Mouse (Mus musculus) spleen, postnatal 10 days (tissue): Measurements from ENCODE around the gene Gm17662.

Experiments
- DNase-seq, 2 experiments: peaks; one replicate each; pipeline ENCODE4 v3.0.0; 2021 to 2022; ENCODE audit warnings: low spot score in 2 of 2

The Gm17662 gene

DNA sequence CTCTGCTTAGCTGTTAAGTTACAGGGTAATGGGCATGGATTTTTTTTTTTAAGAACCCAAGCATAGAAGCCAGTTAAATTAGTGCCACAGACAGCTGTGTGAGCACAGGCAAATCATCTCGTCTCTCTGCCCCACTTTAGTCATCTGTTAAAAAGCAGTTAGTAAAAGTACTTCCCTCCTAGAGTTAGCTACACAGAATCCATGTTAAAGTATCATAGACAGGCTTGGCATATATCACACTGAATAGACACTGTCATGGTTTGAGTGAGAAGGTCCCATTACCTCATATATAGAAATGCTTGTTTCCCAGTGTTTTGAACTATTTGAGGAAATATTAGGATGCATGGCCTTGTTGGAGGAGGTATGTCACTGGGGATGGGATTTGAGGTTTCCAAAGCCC is at the start of gene Gm17662:
Gm17662 (plus strand) TSS at position 301 of the 400 bp plus-strand sequence.
- DNase-seq = no peak

DNA sequence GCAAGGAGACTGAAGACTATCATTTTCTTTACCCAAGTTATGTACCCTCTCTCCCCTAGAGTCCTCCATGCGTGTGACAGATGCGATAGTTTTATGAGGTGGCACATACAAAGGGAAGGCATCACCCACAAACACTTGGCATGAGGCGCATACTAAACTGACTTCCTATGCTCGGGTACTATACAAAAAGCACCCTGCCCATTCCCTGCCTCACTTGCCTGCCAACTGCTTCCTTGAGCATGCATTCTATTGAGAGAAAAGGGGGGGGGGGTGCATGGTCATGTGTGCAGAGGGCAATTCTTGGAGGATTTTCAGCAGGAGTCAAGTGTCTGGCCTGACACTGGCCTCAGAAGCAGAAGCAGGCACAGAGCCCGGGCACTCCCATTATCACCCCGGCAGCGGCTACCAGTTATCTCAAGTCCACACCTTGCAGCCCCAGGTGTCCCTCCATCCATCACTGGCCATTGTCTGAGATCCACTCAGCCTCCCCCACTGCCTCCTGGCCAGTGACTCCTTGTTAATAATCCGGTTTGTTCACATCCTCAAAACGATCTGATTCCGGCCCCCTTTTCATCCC is 46.3 kb upstream of the Gm17662 start:
- DNase-seq = no peak

DNA sequence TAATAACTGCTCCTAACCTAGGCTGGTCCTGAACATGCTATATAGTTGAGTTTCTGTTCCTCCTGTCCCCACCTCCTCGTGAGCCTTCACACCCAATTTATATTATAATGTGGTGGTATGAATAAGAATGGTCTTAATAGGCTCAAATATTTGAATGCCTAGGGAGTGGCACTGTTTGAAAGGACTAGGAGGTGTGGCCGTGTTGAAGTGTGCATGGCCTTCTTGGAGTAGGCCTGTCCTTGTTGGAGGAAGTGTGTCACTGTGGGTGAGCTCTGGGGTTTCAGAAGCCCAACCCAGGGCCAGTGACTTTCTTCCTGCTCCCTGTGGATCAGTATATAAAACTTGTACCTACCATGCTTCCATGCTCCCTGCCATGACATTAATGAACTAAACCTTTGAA is 43.5 kb upstream of the Gm17662 start:
- DNase-seq = no peak

DNA sequence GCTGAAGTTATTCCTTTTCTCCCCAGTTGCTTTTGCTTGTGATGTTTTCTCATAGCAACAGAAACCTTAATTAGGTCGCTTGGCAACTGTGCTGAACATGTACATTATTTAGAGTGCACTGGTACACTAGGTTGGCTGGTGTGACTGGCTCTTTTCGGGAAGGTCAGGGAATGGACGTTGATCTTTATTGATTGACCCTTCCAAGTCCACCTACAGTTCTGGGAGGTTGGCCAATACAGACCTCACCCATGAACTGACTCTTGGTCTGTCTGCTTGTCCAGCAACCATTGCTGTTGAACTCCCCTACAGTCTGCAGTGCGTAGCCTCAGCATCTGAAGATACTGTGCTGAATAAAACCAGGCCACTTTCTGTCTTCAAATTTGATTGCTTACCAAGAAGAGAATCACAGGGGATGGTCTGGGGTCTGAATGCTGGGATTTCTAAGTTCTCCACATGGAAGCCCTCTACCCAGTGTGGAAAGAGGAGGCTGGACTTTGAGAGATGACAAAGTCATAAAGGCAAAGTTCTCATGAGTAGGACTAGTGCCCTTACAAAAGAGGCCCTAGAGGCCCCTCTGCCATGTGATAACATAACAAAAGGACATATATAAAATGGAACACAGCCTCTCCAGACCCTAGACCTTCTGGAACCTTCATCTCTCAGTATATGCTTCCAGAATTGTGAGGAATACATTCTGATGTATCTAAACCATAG is 40.5 kb upstream of the Gm17662 start:
- no peak for DNase-seq

DNA sequence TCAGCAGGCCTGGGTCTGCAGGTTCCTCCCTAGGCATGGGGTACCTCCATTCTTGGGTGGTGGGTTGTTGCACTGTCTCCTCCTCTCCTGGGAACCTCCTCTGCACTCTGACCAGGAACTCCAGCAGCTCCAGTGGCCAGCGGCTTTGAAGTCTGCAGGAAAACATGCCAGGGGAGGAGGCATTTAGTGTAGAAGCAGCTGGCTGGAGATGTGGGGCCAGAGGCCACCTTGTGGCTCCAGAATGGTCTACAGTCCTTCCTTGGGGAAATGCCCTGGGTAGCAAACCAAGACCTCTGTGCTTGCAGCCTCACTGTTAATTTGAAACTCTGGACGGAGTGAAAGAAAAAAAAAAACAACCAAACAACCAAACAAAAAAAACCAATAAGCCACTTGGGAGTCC is 39.6 kb upstream of the Gm17662 start:
- DNase-seq = no peak

DNA sequence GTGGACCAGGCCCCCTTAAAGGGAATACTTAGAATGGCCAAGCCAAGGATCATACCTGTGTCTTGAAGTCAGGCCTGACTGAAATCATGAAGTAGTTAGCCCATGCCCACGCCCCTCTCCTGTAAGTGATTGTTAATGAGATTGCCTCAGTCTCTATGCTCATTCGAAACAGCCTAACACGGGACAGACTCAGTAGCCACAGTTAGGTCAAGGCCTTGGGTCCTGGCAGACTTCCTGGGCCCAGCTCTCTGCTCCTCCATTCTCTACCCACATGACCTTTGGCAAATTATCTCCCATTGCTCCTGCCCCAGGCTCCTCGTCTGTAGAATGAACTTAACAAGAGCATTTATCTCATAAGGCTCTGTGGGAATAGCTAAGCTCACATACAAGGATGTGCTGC is 38.1 kb upstream of the Gm17662 start:
- DNase-seq = no peak

DNA sequence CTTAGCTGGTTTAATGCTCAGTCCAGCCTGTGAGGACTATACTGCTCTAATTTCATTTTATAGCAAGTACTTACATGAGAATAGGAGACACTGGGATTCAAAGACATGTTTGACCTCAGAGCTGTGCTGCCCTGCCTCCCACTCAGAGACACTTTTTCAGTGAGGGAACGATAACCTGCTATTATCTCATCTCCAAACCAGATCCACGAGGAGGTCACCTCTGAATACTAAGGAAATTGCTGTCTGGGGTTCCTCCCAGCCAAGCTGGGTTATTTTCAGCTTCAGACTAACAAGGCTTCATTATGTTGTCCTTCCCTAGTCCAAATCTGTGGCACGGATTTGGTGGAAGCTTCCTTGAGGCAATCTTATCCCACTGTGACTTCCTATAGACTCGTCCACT is 37.2 kb upstream of the Gm17662 start:
- no peak for DNase-seq

DNA sequence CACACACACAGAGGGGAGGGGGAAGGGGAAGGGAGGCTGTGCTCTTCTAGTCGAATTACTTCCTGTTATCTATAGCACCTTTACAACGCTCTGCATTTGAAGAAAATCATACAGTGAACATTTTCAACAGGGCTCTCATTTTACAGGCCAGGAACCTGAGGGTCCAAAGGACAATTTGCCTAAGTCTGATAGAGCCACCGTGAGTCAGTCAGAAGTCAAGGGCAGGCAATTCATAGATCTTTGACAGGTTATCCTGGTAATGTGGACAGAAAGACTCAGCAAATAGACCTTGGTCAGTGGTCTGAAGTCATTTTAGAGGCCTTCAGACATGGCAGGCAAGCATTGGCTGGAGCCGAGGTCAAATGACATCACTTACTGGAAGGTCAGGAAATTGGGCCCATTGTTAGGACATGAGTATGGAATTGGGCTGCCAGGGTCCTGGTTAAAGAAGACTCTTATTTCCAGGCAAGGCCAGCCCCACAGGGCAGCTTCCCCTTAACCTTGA is 33.5 kb upstream of the Gm17662 start:
- no peak for DNase-seq

DNA sequence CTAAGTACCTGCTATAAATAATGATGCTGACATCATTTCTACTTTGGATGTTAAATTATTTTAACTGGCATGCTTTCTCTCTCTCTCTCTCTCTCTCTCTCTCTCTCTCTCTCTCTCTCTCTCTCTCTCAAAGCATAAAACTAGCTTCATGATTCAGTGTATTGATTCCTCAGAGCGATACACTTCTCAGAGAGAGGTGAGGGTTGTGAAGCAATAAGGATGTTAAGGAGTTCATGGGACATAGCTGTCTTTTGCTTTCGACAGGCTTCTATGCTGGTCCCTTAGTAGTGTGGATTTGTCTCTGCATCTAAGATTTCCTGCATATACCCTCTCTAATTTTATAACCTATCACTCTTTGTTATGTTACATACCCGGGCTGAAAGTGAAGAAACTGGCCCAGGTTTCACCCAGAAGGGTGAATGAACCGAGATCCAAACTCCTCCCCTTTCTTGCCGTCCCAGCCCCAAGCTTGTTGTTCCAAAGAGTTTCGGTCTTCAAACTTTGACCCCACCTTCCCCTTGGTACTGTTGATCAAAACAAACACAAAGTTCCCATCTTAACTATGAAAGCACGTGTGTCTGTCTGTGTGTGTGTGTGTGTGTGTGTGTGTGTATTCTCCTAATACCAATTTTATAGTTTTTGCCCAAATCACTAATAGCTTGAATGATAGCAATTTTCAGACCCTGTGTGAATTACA is 32.6 kb upstream of the Gm17662 start:
- DNase-seq = no peak

DNA sequence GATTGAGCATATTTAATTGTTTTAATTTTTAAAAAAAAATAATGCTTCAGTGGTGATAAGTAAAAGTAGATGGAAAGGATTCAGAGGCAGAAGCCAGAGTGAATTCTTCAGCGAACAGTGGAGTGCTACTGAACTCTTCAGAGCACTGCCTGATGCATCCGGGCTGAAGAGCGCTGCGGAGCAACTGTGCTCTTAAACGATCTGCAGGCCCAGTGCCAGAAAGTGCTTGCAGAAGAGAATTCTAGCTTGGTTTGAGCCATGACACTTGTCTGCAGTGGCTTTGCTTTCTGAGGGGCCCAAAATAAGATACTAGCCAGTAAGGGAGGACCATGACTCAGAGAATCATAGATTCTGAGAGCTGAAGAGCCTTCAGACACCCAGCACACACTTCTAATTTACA is 28.2 kb upstream of the Gm17662 start:
- no peak for DNase-seq

DNA sequence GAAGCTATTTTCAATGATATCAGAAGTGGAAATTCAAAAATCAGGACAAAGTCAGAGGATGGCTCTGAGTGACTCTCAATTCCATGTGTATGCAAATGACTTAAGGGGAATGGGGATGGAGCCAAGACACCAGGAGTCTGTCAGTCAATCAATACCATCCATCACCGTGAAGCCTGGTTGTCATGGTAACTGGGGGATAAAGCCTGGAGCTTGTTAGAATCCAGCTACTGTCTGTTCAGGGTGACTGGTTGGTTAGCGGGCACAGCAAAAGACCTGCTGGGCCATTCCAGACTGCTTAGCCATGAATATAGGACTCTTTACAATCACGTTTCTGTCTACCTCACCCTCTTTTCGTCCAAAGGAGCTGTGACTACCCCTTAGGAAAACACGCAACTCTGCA is 22.0 kb upstream of the Gm17662 start:
- no peak for DNase-seq

DNA sequence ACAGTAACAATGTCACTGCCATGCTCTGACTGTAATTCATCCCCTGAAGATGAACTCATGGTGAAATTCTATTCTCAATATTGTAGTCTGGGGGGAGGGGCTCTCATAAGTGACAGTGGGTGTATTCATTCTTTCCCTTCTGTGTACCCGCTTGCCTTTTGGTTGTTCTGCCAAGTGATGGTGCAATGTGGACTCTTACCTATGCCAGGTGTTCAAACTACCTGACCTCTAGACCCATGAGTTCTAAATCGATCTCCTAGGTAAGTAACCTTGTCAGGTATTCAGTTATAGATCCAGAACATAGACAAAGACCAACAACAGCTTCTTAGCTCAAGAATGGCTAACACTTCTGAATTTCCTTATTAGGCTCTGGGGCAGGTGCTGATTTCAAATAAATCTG is 18.8 kb upstream of the Gm17662 start:
- no peak for DNase-seq

DNA sequence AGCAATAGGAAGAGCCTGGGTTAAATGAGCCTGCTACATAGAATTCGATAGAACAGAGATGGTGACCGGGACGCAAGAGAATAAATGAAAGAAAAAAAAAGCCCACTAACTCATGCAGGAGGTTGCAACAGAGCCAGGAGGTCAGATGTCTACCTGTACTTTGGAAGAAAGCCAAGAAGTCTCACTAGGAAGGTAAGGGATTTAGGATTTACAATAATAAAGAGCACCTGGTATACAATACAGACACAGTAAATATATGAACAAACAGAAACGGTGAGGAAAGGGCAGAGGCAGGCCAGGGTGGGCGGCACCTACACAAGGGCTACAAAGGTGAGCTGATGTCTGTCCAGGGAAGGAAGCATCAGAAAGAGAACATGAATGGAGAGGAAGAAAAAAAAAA is 14.9 kb upstream of the Gm17662 start:
- no peak for DNase-seq

DNA sequence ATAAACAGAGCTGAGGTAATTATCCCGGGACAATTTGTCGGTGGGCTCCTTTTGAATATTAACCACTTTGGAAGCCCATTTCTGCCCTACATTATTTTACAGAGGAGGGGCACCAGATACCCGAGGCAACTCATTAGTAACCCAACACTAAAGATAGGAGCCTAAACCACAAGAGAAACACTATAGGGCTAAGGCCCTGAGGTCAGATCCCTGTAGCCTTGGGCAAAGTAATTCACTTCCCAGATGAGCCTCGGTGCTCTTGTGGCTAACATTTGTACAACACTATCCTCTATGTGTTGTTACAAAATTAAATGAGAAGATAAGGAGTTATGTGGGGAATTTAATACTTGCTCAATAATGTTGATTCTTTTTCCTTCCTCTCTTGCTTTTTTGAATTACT is 13.6 kb upstream of the Gm17662 start:
- DNase-seq = no peak

DNA sequence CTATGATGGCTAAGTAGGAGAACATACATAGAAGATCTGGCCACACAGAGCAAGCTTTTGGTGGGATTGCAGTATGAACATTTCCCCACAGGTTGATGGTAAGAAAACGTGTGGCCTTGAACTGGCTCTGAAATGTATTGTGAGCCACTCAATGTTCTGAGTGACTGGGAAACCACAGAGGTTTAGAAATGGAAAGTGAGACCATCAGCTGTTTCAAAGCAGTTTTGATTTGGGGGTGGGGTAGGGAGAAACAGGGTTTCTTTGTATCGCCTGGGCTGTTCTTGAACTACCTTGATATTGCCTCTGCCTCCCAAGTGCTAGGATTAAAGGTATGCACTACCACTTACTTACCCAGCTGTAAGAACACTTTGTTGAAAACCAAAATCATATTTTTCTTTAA is 1.9 kb upstream of the Gm17662 start:
- no peak for DNase-seq

DNA sequence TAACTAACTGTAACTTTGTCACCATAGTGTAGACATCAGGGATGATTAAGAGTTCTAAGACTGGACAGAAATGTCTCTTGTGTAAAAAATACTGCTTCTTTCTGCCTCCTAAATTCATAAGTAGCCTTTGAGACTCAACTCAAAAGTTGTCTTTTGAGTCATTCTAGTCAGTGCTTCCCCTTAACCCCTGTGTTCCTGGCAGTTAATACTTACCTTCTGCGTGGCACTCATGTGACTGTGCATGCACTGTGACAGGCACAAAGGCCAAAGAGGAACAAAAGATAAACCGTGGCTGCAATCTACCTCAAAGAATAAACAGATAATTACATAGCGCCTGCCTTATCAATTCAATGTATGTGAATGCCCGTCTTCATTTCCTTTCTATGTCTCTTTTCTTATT is 694 bp downstream of the Gm17662 start:
- no peak for DNase-seq

DNA sequence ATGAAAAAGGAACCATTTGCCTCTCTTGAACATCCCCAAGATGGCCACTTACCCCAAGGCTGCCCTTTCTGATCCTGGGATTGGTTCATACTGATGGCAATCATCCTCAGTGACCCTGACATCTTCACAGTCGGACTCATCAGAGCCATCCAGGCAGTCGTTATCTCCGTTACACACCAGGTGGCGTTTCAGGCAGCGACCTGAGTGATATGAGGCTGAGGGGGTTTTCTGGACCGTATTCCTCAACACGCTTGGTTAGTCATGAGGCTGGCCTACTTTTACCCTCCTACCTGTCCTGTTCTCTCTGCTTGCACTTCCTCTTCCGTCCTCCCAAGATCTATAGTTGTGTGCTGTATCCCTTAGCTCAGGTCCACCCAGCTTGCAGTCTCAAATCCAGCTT is 4.1 kb downstream of the Gm17662 start:
- DNase-seq = no peak

DNA sequence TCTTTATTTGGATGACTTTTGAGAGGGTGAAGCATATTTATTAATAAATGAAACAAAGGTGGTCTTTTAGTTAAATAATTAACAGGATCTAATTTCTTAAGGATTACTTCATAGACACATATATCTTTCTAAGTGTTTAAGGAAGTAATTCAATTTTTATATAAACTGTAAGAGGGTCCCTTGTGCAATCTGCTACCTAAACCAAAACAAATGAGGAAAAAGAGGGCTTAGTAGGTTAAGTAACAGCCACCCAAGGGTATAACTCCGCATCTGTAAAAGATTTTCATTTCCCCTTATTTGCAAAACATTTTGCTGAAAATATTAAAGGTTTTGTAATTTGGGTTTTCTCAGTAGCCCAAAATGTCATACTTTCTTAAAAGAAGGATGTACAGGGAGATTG is 7.3 kb downstream of the Gm17662 start:
- DNase-seq = no peak

DNA sequence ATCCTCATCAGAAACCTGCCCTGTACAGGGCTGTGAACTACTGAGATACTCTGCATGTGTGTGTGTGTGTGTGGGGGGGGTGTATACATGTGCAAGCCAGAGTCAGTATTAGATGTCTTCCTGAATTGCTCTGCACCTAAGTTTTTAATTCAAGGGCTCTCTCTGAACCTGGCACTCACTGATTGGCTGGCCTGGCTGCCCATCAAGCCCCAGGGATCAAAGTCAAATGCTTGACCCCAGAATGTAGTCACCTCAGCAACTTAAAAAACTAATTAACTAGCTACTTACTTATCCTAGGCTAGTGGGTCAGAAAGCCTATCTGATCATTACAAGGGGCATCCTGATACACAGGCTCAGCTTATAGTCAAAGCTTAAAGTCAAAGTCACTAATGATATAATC is 12.5 kb downstream of the Gm17662 start:
- DNase-seq = no peak

DNA sequence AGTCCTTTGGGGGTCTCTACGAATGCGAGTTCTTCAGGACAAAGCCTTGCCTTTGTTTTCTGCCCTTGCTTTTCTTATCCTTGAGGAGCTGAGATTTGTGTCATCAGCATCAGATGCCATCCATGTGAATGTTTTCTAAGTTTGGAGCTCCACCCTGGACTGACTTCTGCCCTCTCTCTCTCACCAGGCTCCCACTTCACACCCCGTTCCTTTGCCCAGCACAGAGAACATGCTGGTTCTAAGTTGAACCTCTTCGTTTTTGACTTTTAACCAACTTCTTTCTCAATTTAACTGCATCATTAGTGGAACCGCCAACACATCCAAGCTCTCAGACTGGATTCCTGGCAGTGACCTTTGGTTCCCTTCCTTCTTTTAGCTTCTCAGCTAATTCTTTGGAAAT is 13.1 kb downstream of the Gm17662 start:
- DNase-seq = no peak

DNA sequence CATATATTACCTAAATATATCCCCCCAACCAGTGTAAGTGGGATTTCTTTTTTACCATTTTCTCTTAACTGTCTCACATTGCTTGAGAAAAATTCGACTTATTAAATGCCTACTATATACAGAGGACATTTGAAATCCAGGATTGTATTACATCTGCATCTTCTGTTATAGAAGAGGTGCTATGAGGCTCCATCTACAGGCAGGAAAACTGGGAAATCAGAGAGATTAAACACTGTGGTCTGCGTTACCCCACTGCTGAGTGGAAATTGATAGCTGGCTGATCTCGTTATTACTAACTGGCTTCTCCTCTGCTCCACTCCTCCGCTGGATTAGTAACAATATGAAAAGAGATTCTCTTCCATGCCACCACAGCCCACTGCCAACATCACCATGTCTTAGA is 18.7 kb downstream of the Gm17662 start:
- no peak for DNase-seq

DNA sequence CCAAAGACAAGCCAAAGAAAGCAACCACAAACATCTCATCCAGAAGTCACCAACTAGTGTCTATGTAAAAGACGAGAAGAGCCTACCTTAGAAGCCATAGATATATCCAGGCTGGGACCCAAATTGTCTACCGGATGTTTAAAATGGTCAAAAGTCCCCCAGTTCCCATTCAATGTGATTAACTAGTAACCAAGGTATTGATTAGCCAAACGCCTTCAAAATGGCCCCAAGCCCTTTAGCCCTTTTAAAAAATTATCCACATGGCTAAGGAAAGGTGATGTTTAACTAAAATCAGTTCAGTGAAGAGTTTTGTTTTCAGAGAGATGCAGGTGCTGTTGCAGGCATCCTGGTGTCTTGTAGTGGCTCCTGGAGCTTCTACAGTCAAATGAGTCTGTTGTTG is 19.2 kb downstream of the Gm17662 start, which contains the start of gene C8a:
C8a (minus strand) TSS at position 76 of the 400 bp plus-strand sequence.
- DNase-seq = no peak

DNA sequence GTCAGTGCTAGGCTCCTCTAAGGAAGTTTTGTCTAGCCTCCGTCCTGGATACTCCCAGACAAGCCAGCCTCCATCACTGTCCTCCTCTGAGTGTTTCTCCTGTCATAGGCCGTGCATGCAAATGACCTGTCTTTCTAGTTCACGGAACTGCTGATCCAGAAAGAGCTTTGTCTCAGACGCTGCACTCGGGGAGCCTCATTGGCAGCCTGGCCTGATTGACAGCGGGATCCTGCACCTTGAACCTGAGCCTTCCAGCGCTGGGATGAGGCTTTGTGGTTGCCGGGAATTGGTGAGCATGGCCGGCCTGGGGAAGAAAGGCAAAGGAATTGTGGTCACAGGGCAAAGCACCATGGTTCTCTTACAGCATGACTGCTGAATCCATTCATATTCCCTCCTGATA is 30.4 kb downstream of the Gm17662 start:
- DNase-seq = no peak
